Mouse (Mus musculus): ENCODE measurements around the gene Pfn3. TPM values are rescaled to one million over a fixed set of nuclear protein-coding genes. Genes with fewer than 3 reads are reported as not detected.

Pfn3 gene
- total and polyA plus RNA-seq, 3 experiments = not detected

GRCm38 (mm10) chr13:55463399-55464026 is 48.5 kb upstream of the Pfn3 start:
- no peak for TF ChIP-seq MYC (IDR thresholded peaks at IDR 0.05; ENCODE audit: low read depth, low read length)
- TF ChIP-seq MEF2A (IDR thresholded peaks at IDR 0.05; ENCODE audit: borderline replicate concordance, low read depth, low read length) = no peak
- no peak for TF ChIP-seq ETS1 (conservative IDR thresholded peaks at IDR 0.05; ENCODE audit: low read depth, low read length)
- no peak for TF ChIP-seq CTCF (conservative IDR thresholded peaks at IDR 0.05 in 1 of 2, IDR thresholded peaks at IDR 0.05 in 1 of 2; ENCODE audit: low read depth in 2 of 2, low read length in 2 of 2)
- TF ChIP-seq ZKSCAN1 (IDR thresholded peaks at IDR 0.05; ENCODE audit: borderline replicate concordance, low read depth, low read length) = no peak
- no peak for TF ChIP-seq TCF12 (IDR thresholded peaks at IDR 0.05; ENCODE audit: low read depth, low read length)
- TF ChIP-seq MXI1 (IDR thresholded peaks at IDR 0.05; ENCODE audit: low read depth, low read length) = no peak
- no peak for TF ChIP-seq E2F4 (IDR thresholded peaks at IDR 0.05; ENCODE audit: insufficient replicate concordance, low read depth, low read length)
- TF ChIP-seq RCOR1 (conservative IDR thresholded peaks at IDR 0.05; ENCODE audit: low read depth, low read length) = no peak
- TF ChIP-seq PAX5 (IDR thresholded peaks at IDR 0.05; ENCODE audit: low read length) = no peak
- no peak for TF ChIP-seq HCFC1 (IDR thresholded peaks at IDR 0.05; ENCODE audit: low read depth, low read length)
- TF ChIP-seq EP300 (IDR thresholded peaks at IDR 0.05; ENCODE audit: low read length) = no peak
- TF ChIP-seq POLR2A (IDR thresholded peaks at IDR 0.05; ENCODE audit: low read depth, low read length) = no peak
- no peak for TF ChIP-seq BHLHE40 (IDR thresholded peaks at IDR 0.05; ENCODE audit: low read depth, low read length)
- no peak for TF ChIP-seq MAX (IDR thresholded peaks at IDR 0.05; ENCODE audit: low read length)
- TF ChIP-seq UBTF (IDR thresholded peaks at IDR 0.05; ENCODE audit: low read depth, low read length) = no peak
- no peak for TF ChIP-seq ELF1 (IDR thresholded peaks at IDR 0.05; ENCODE audit: low read depth, low read length)
- TF ChIP-seq CHD1 (IDR thresholded peaks at IDR 0.05; ENCODE audit: low read depth, low read length) = no peak
- dilution Hi-C loops (cut with MboI; ENCODE audit: extremely low pct_ligation_motif_present, extremely low pct_unique_long_range_greater_than_20kb, low sequenced_read_pairs) = no loop called here
- no peaks in the 10 kb centered on the region for H3K79me2 ChIP-seq (replicated peaks; ENCODE audit: control insufficient read depth, extremely low read depth, insufficient read depth, poor library complexity, severe bottlenecking)
- H3K36me3 ChIP-seq (replicated peaks in 1 of 2; ENCODE audit: control insufficient read depth in 1 of 2, insufficient read depth in 1 of 2, low read length in 1 of 2) = peaks cover 48 to 78% of the 10 kb centered on the region in 2 experiments
- H3K4me2 ChIP-seq (ENCODE audit: insufficient read depth, low read depth, poor library complexity, severe bottlenecking) = no peak overlapping the region
- H3K4me1 ChIP-seq (ENCODE audit: control insufficient read depth in 1 of 2, insufficient read depth in 2 of 2) = peaks cover 0 to 37% of the 10 kb centered on the region in 2 experiments; a peak in 2 of 4 replicates
- H3K9ac ChIP-seq (ENCODE audit: insufficient read depth, low read depth) = no peak overlapping the region
- no peak for DNase-seq (ENCODE audit: extremely low read depth)
- in situ Hi-C loops (cut with MboI; ENCODE audit: low pct_ligation_motif_present, low pct_unique_long_range_greater_than_20kb, low sequenced_read_pairs) = no loop called here
- H3K4me3 ChIP-seq (replicated peaks in 1 of 3; ENCODE audit: low read depth in 2 of 3, low read length in 2 of 3, poor library complexity in 1 of 3) = no peak overlapping the region
- H3K27ac ChIP-seq (ENCODE audit: insufficient read depth, low read depth) = no peak overlapping the region
- H3K9me3 ChIP-seq (replicated peaks; ENCODE audit: low read length) = no peaks in the 10 kb centered on the region
- no peaks in the 10 kb centered on the region for H3K27me3 ChIP-seq (replicated peaks)

- no peak for DNase-seq (ENCODE audit: extremely low read depth)
- dilution Hi-C loops (cut with MboI; ENCODE audit: extremely low pct_ligation_motif_present, extremely low pct_unique_long_range_greater_than_20kb, low sequenced_read_pairs) (no loop called here), in situ Hi-C loops (cut with MboI; ENCODE audit: low pct_ligation_motif_present, low pct_unique_long_range_greater_than_20kb, low sequenced_read_pairs) (no loop called here)
- Histone ChIP-seq H3K4me1 (ENCODE audit: control insufficient read depth in 1 of 2, insufficient read depth in 2 of 2) (peaks cover 0 to 32% of the 10 kb centered on the region in 2 experiments; a peak in 2 of 4 replicates), H3K9me3 (replicated peaks; ENCODE audit: low read length) (no peaks in the 10 kb centered on the region), H3K27me3 (replicated peaks) (no peaks in the 10 kb centered on the region), H3K79me2 (replicated peaks; ENCODE audit: control insufficient read depth, extremely low read depth, insufficient read depth, poor library complexity, severe bottlenecking) (no peaks in the 10 kb centered on the region), H3K36me3 (replicated peaks in 1 of 2; ENCODE audit: control insufficient read depth in 1 of 2, insufficient read depth in 1 of 2, low read length in 1 of 2) (peaks cover 53 to 84% of the 10 kb centered on the region in 2 experiments), H3K4me3 (replicated peaks in 1 of 3; ENCODE audit: low read depth in 2 of 3, low read length in 2 of 3, poor library complexity in 1 of 3) (no peak overlapping the region), H3K27ac (ENCODE audit: insufficient read depth, low read depth) (no peak overlapping the region), H3K9ac (ENCODE audit: insufficient read depth, low read depth) (no peak overlapping the region), H3K4me2 (ENCODE audit: insufficient read depth, low read depth, poor library complexity, severe bottlenecking) (no peak overlapping the region)
- no peak for TF ChIP-seq KAT2A (IDR thresholded peaks at IDR 0.05; ENCODE audit: insufficient replicate concordance, low read length)
- no peak for TF ChIP-seq POLR2A (IDR thresholded peaks at IDR 0.05; ENCODE audit: low read depth, low read length)
- no peak for TF ChIP-seq SIN3A (IDR thresholded peaks at IDR 0.05; ENCODE audit: low read length)
- no peak for TF ChIP-seq GABPA (IDR thresholded peaks at IDR 0.05; ENCODE audit: insufficient replicate concordance, low read depth, low read length)
- no peak for TF ChIP-seq ZC3H11A (IDR thresholded peaks at IDR 0.05; ENCODE audit: low read depth, low read length)
- TF ChIP-seq USF1 (IDR thresholded peaks at IDR 0.05; ENCODE audit: low read depth, low read length) = no peak
- no peak for TF ChIP-seq MAFK (IDR thresholded peaks at IDR 0.05; ENCODE audit: insufficient replicate concordance, low read length)
- no peak for TF ChIP-seq NELFE (IDR thresholded peaks at IDR 0.05; ENCODE audit: low read depth, low read length)
- TF ChIP-seq POLR2AphosphoS2 (IDR thresholded peaks at IDR 0.05; ENCODE audit: low read depth, low read length) = no peak
- no peak for TF ChIP-seq MAX (IDR thresholded peaks at IDR 0.05; ENCODE audit: low read length)
- no peak for TF ChIP-seq CTCF (conservative IDR thresholded peaks at IDR 0.05 in 1 of 2, IDR thresholded peaks at IDR 0.05 in 1 of 2; ENCODE audit: low read depth in 2 of 2, low read length in 2 of 2)
- TF ChIP-seq MXI1 (IDR thresholded peaks at IDR 0.05; ENCODE audit: low read depth, low read length) = no peak
Observed at GRCm38 (mm10) chr13:55462965-55463364, 47.9 kb upstream of the Pfn3 start.

Data from CH12.LX (cell line).